Mouse (Mus musculus): ENCODE measurements around the gene Rgs16.

GRCm38 (mm10) chr1:153769998-153770775 is 30.0 kb downstream of the Rgs16 start:
- TF ChIP-seq CTCF (IDR thresholded peaks at IDR 0.05; ENCODE audit: extremely low read depth, insufficient read depth, low read length) (no peak), POLR2A (IDR thresholded peaks at IDR 0.05; ENCODE audit: extremely low read depth, insufficient read depth, low read length) (no peak)
